Mouse (Mus musculus) layer of hippocampus, adult 11-12 months (tissue): Measurements from ENCODE around the gene Gm10382.
"Not testable (repeated sequence)": the region's sequence is repeated elsewhere in the genome, so short reads cannot be mapped to it uniquely, and the experiment has no call there.

Experiments
- DNase-seq: peaks from one replicate; pipeline ENCODE4 v3.0.0; 2022; ENCODE audit warnings: low spot score

The Gm10382 gene

GRCm38 (mm10) chr5:125393622-125394603, 4.8 kb downstream of the Gm10382 start:
- DNase-seq: peak; percentile 73

DNA sequence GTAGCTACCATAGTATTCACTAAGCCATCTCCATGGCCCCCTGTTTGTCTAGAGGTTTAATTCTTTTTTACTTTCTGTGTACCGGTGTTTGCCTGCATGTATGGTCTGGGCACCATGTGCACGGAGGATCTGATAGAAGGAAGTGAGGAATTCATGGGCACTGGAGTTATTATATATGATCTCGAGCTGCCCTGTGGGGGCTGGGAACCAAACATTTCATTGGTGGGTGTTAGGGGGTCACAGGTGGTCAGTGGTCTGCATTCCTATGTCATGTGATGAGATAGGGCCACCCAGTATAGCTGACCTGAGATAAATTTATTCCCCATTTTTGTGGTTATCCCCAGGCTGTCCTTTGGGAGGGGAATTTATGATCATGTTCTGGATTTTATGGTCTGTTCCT, 5.9 kb downstream of the Gm10382 start:
- no peak for DNase-seq

DNA sequence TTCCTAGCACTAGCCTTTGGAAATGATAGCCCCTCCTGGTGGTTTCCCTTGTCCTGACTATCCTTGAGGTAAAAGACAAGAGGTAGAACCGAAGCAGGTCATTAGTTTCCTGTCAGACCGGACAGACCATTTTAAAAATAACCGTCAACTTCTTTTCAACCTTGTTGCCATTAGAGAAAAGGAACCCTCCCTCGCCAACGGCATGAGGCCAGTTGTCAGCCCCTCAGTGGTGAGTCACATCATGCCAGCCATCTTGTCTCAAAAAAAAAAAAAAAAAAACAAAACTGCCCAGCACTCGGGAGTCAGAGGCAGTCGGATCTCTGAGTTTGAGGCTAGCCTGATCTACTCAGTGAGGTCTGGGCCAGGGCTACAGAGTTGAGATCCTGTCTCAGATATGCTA, 11.8 kb downstream of the Gm10382 start:
- no peak for DNase-seq

DNA sequence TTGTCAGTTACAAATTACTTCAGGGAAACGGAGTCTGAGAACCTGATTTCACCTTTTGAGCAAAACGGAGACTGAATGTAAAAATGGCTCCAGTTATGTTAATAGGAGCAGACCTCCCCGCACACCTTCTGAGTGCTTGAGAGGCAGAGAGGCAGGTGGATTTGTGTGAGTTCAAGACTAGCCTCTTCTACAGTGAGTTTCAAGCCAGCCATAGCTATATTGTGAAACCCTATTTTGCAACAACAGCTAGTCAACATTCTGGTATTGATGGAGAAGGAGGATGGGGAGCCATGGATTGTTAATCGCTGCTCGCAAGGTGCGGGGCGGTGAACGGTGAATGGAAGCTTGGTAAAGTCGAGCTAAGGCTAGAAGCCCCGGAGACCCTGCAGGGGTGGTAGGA, 13.4 kb downstream of the Gm10382 start:
- DNase-seq: no peak

DNA sequence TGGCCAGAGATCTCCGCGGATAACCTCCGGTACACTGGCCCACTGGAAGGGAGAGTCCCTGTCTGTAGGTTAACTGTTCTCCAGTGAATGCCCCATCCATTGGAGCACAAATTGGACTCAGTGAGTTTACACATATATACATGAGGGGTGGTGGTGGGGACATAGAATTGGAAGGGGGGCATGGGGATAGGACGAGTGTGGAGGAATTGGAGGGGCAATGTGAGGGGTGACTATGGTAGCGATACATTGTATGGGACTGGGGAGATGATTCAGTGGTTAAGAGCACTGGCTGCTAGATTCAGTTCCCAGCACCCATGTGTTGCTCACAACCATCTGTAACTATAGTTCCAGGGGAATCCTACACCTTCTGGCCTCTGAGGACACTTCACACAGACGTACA, 13.9 kb downstream of the Gm10382 start:
- no peak for DNase-seq

- peak; percentile 79 for DNase-seq
Measured at GRCm38 (mm10) chr5:125403481-125404465, 14.7 kb downstream of the Gm10382 start.

DNA sequence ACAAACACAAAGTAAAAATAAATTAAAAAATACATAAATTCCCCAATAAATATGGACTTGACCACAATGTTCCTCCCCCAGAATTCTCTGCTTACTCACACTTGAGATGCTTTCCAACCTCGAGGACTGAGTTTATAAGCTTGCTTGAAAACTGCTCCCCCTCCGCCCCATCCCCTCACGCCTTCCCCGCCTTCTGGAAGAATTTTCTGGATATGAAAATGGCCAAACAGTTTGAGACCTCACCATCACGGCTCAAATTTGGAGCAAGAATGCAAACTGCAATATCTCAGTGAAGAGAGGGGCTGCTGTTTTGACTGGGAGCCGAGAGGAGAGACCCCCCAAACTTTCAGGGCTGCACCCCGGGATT, 15.4 kb downstream of the Gm10382 start:
- no peak for DNase-seq

- peak; percentile 71 for DNase-seq
Measured at GRCm38 (mm10) chr5:125404903-125405545, 15.9 kb downstream of the Gm10382 start.

- DNase-seq: peak; percentile 92
Measured at GRCm38 (mm10) chr5:125405546-125406248, 16.6 kb downstream of the Gm10382 start.

DNA sequence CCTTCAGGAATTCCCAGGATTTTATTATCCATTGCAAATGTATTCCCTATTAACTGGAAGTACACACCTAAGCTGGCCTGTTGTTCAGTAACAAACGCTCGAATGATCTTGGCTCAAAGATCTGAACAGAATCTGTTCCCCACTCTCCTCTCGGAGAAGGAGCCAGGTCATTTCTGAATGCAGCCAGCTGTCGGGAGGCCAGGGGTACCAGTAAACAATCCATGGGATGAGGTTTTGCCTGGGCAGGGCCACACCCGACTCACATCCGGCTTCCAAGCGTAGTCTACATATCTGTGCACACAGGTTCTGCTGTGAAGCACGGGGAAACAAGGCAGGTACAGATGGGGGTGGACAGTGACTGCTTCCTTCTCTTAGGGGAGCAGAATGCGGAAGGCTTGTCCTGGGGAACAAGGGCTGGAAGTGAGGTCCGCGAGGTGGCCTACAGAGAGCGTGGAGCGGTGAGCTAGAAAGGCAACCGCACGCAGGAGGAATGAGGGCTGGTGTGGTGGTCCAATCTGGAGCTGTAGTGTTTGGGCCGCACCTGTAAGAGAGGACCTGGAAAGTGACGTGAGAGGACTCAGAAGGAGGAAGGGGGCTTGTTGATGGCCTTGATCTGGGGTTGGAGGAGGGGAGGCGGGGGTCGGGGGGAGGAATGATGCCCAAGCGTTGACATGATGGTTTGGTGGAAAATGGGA, 17.3 kb downstream of the Gm10382 start:
- peak; percentile 63 for DNase-seq

- no peak for DNase-seq
Measured at GRCm38 (mm10) chr5:125407020-125407830, 18.1 kb downstream of the Gm10382 start.

- DNase-seq: no peak
Measured at GRCm38 (mm10) chr5:125407910-125408575, 18.9 kb downstream of the Gm10382 start.

- peak; percentile 86 for DNase-seq
Measured at GRCm38 (mm10) chr5:125408842-125409241, 19.7 kb downstream of the Gm10382 start.

DNA sequence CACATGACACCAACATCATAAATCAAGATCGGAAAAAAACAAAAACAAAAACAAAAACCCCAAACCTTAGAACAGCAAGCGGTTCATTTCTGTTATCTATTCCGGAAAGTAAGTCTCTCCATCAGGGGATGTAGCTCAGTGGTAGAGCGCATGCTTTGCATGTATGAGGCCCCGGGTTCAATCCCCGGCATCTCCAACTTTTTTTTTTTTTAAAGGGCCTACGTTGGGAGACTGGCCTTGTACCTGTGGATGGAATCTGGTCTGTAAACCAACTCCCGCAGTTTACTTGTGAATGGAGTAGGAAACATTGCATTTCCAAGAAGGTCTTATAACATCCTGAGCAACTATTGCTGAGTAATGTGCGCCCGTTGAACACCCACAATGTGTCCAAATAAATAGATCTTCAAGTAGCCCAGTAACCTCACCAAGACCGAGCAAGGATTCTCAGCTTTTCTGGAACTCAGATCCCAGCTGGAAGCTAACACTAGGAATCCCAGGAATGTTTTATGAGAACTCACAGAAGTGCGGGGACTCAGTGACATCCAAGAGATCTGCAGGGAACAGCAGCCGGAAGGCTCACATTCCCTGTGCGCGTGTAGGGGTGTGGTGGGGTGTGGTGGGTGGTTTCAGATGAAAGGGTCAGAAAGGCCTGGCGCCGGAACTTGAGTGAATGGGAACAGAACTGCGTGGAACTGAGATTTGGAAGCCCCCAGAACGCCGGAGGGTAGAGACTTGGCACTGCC, 20.4 kb downstream of the Gm10382 start:
- DNase-seq: no peak

GRCm38 (mm10) chr5:125411972-125412530, 22.9 kb downstream of the Gm10382 start:
- DNase-seq: peak; percentile 84

GRCm38 (mm10) chr5:125412536-125412935, 23.4 kb downstream of the Gm10382 start:
- DNase-seq: not testable (repeated sequence)

- DNase-seq: no peak
Measured at GRCm38 (mm10) chr5:125413763-125414162, 24.6 kb downstream of the Gm10382 start.

GRCm38 (mm10) chr5:125416183-125416582, 27.1 kb downstream of the Gm10382 start:
- DNase-seq: no peak
